Mouse (Mus musculus) cortical plate, adult 2 months (tissue): Measurements from ENCODE around the gene Stoml2. TPM values are rescaled to one million over a fixed set of nuclear protein-coding genes. Genes with fewer than 3 reads are reported as not detected.

Experiments
- H3K27ac ChIP-seq: fragments of 200-500 bp; 2 replicates; pipeline ENCODE4 v1.5.1; 2012; ENCODE audit warnings: low read length, control low read depth, inconsistent platforms; ENCODE audit not compliant: insufficient read depth
- H3K4me1 ChIP-seq: fragments of 200-500 bp; 2 replicates; pipeline ENCODE4 v1.6.1; 2011; ENCODE audit warnings: low read length; ENCODE audit not compliant: control insufficient read depth, insufficient read depth
- H3K4me3 ChIP-seq: fragments of 200-500 bp; 2 replicates; pipeline ENCODE4 v1.5.1; 2011; ENCODE audit warnings: mild to moderate bottlenecking, low read length, control low read depth; ENCODE audit not compliant: insufficient read depth
- CTCF ChIP-seq: fragments of 200-500 bp; IDR thresholded peaks from 2 replicates; pipeline ENCODE4 v1.5.1; 2011; ENCODE audit warnings: mild to moderate bottlenecking, control low read depth, low read length; ENCODE audit not compliant: insufficient read depth; ENCODE audit errors: extremely low read depth
- POLR2A ChIP-seq: fragments of 200-500 bp; IDR thresholded peaks from 2 replicates; pipeline ENCODE4 v1.6.1; 2011; ENCODE audit warnings: mild to moderate bottlenecking, low read length, control low read depth; ENCODE audit not compliant: insufficient read depth; ENCODE audit errors: extremely low read depth
- polyA plus RNA-seq: library from polyadenylated mRNA; depleted of rRNA; stranded (reverse); fragments of >200 nt; gene quantifications from 2 replicates; pipeline ENCODE4 v1.2.3, GENCODE M21; 2012

Stoml2 gene
- polyA plus RNA-seq, 1 experiment = 132 TPM

- Histone ChIP-seq H3K27ac (no peak overlapping the region), H3K4me1 (peaks cover 2% of the 10 kb centered on the region; the same call in 1 of the 2 replicates), H3K4me3 (peak overlapping the region; percentile 56)
- no peak for TF ChIP-seq CTCF
- peak; percentile 58; the same call in 1 of the 2 replicates for TF ChIP-seq POLR2A
These were observed 7.3 kb upstream of the Stoml2 start for GRCm38 (mm10) chr4:43038567-43039495.

GRCm38 (mm10) chr4:43037860-43038566 lies 6.5 kb upstream of the Stoml2 start:
- no peak overlapping the region; the same call in 1 of the 2 replicates for H3K4me3 ChIP-seq
- no peak for TF ChIP-seq CTCF
- TF ChIP-seq POLR2A = no peak
- peaks cover 2% of the 10 kb centered on the region; the same call in 1 of the 2 replicates for H3K4me1 ChIP-seq
- H3K27ac ChIP-seq = no peak overlapping the region

GRCm38 (mm10) chr4:43036356-43036755 lies 4.8 kb upstream of the Stoml2 start:
- TF ChIP-seq CTCF (no peak), POLR2A (no peak)
- Histone ChIP-seq H3K4me1 (peaks cover 2% of the 10 kb centered on the region; the same call in 1 of the 2 replicates), H3K4me3 (no peak overlapping the region), H3K27ac (no peak overlapping the region)

- Histone ChIP-seq H3K27ac (no peak overlapping the region), H3K4me1 (peaks cover 2% of the 10 kb centered on the region; the same call in 1 of the 2 replicates), H3K4me3 (no peak overlapping the region)
- TF ChIP-seq POLR2A (no peak), CTCF (no peak)
These were observed 4.3 kb upstream of the Stoml2 start for GRCm38 (mm10) chr4:43035851-43036250.

- peaks cover 5% of the 10 kb centered on the region for H3K4me1 ChIP-seq
- TF ChIP-seq CTCF (no peak), POLR2A (no peak)
- H3K27ac ChIP-seq = no peak overlapping the region
- no peak overlapping the region for H3K4me3 ChIP-seq
These were observed 2.0 kb upstream of the Stoml2 start for GRCm38 (mm10) chr4:43033481-43033880.

- H3K4me1 ChIP-seq = peaks cover 3% of the 10 kb centered on the region
- no peak overlapping the region for H3K27ac ChIP-seq
- H3K4me3 ChIP-seq = no peak overlapping the region
- TF ChIP-seq CTCF (no peak), POLR2A (no peak)
These were observed 991 bp upstream of the Stoml2 start for GRCm38 (mm10) chr4:43032501-43032900.

GRCm38 (mm10) chr4:43030780-43031230 lies 705 bp downstream of the Stoml2 start:
- H3K4me1 ChIP-seq = peaks cover 3% of the 10 kb centered on the region
- H3K4me3 ChIP-seq = peak overlapping the region; percentile 69
- peak overlapping the region; percentile 62 for H3K27ac ChIP-seq
- TF ChIP-seq CTCF = no peak
- no peak for TF ChIP-seq POLR2A

- H3K27ac ChIP-seq = no peak overlapping the region
- peak overlapping the region; percentile 69 for H3K4me3 ChIP-seq
- peaks cover 3% of the 10 kb centered on the region for H3K4me1 ChIP-seq
- no peak for TF ChIP-seq CTCF
- no peak for TF ChIP-seq POLR2A
These were observed 1.2 kb downstream of the Stoml2 start for GRCm38 (mm10) chr4:43030352-43030751.

GRCm38 (mm10) chr4:43029749-43030148 lies 1.8 kb downstream of the Stoml2 start:
- Histone ChIP-seq H3K27ac (no peak overlapping the region), H3K4me3 (no peak overlapping the region), H3K4me1 (peaks cover 5% of the 10 kb centered on the region)
- TF ChIP-seq POLR2A = no peak
